Mouse (Mus musculus): ENCODE results near the gene Dhx35.

Dhx35 gene

DNA sequence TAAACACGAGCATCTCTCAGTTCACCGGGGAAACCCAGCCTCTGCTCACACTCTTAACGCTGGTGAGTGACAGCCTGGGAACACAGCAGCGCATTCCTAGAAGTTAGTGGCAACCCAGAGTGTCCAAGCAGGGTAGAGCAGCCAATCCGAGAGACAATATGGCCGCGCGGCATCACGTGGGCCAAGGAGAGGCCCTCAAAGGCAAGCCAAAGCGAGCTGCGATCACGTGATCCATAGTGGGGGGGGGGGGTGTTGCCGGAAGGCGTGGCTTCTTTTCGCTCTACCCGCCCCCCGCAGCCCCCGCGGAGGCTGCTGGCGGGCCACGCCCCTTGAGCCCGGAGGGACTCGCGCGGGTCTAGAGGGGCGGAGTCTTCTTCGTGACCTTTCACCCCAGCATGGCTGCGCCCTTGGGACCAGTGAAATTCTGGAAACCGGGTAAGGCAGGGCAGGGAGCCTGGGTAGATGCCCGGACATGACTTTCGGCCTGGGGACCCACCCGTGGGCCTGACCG is at the start of gene Dhx35:
Gene Dhx35, plus strand, starts transcription at position 314 of the 511 bp plus-strand sequence.
- peak; percentile 83 to 91 for DNase-seq (ENCODE audit: low spot score in 2 of 2)

DNA sequence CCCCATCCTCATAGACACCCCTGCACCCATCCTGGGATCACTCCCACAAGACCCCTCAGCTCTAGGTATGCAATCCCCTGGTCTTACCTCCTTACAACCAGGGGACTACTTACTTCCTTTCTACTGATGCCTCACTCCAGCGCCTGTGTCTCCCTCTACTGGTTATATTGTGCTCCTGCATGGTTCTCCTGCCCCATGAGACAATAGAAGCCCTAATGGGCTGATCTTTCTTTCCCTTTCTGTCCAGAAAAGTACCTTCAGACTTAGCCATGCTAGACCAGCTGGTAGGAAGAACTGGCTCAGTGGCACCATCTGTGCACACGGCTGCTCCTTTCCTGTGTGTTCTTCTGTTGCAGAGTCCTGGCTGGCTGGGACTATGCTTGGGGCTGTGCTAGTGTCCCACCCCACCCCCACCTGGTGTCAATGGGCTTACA is 49.5 kb upstream of the Dhx35 start:
- DNase-seq (ENCODE audit: low spot score in 2 of 2): no peak

DNA sequence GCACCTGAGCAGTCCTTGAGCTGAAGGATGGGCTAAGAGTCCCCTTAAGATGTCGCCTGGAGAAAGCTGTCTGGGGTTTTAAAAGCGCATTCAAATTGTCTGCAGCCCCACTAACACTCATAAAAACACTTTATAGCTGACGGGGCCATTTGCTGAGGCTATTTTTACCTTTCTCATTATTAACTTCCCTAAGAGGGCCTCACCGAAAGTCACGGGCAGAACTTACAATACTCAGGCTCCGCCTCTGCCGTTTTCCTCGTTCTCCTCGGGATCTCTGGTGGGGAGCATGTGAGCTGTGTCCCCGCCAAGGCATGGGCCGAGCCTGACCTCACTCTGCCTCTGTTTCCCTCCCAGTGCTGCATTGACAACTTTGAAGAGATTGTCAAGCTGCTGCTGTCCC is 48.4 kb upstream of the Dhx35 start:
- DNase-seq (ENCODE audit: low spot score in 2 of 2): no peak

DNA sequence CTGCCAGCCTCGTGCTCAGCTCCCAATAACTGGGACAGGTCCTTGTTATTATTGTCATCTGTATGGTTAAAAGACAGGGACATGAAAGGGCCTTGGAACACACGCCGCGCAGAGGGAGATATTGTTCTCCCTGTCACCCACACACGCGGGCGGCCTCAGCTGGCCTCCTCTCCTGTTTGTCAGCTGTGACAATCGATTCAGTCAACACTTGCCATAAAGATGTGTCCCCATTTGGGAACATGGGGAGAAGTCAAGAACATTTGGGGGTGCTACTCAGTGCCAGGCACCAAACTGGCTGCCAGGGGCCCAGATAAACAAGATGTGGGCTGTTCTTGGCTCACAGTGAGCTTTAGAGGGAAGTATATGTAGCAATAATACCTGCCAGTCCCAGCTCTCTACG is 45.2 kb upstream of the Dhx35 start:
- no peak for DNase-seq (ENCODE audit: low spot score in 2 of 2)

DNA sequence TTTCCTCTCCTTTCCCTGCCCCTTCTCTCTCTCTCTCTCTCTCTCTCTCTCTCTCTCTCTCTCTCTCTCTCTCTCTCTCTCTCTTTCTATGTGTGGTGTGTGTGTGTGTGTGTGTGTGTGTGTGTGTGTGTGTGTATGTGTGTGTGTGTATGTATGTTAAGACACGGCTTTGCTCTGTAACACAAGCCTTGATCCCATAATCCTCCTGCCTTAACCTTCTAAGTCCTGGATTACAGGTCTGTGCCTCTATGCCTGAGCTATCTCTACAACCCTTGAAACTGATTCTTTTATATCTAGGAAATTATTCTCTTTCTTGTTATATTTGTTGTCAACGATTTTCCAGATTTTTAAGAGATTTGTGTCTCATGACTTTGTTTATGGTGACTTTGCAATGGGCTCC is 34.4 kb upstream of the Dhx35 start:
- DNase-seq (ENCODE audit: low spot score in 2 of 2): no peak

DNA sequence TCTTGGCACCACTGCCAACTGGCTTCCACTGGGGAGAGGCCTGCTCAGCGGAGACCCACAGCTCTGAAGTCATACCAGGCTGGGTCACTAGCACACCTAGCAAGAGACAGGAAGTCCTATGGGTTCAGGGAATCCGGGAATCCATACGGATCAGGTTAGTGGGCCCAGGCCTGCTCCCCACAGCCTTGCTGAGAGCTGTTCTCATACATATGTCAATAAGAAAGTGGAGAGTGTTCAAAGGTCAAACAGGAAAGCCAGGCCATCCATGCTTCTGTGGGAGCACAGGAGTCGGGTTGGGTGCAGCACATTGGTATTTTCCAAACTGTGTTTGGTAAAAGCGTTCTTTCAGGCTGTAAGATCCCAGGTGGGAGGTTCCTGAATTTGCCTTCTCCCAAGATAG is 32.3 kb upstream of the Dhx35 start:
- no peak for DNase-seq (ENCODE audit: low spot score in 2 of 2)

DNA sequence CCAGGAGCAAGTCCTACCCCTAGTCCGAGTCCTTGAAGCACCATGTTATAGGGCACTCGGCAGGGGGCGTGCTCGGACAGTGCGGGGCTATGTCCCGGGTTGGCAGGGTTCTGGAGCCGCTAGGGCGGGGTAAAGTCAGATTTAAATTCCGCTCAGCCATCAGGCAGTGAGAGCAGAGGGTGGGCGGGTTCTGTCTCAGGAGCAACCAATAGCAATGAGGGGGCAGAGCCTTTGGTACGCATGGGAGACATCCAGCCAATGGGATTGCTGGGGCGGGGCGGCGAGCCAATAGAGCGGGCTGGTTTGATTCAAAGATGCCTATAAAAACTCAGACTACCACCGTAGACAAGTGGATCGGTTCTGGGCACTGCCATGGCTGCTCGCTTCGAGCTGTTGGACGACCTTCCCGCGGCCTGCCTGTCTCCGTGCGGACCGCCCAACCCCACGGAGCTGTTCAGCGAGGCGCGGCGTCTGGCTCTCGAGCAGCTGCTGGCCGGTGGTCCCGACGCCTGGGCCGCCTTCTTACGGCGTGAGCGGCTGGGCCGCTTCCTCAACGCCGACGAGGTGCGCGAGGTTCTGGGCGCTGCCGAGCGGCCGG is 26.8 kb upstream of the Dhx35 start, which contains the start of gene Fam83d:
Gene Fam83d, plus strand, starts transcription at position 352 of the 598 bp plus-strand sequence.
- DNase-seq (ENCODE audit: low spot score in 2 of 2): peak; percentile 86 to 94

DNA sequence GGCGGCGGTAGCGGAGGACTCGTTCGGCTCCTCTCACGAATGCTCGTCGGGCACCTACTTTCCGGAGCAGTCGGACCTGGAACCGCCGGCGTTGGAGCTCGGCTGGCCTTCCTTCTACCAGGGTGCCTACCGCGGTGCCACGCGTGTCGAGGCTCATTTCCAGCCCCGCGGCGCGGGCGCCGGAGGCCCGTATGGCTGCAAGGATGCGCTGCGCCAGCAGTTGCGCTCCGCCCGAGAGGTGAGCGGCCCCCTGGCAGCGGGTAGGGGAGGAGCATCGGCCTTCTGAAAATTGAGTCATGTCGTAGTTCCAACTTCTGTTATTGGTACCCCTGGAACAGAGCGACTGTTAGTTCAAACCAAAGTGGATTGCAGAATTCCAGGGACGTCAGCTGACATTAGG is 26.3 kb upstream of the Dhx35 start:
- no peak for DNase-seq (ENCODE audit: low spot score in 2 of 2)

DNA sequence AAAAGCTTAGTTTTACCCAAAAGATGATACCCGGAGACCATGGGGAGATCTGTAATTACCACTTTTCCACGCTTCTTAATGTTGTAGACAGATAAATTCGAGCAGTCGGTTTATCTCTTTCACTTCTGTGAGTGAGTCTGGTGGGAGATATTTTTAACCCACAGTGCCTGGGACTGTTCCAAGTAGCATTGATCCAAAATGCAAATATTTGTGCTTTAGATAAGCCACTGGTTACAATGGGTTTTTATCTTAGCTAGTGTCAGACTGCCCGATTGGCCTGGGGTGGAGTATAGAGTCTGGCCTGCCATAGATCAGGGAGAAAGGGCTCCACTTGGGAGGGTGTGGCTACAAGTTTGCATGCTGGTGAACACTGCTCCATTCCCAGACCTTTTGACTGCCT is 25.8 kb upstream of the Dhx35 start:
- no peak for DNase-seq (ENCODE audit: low spot score in 2 of 2)

DNA sequence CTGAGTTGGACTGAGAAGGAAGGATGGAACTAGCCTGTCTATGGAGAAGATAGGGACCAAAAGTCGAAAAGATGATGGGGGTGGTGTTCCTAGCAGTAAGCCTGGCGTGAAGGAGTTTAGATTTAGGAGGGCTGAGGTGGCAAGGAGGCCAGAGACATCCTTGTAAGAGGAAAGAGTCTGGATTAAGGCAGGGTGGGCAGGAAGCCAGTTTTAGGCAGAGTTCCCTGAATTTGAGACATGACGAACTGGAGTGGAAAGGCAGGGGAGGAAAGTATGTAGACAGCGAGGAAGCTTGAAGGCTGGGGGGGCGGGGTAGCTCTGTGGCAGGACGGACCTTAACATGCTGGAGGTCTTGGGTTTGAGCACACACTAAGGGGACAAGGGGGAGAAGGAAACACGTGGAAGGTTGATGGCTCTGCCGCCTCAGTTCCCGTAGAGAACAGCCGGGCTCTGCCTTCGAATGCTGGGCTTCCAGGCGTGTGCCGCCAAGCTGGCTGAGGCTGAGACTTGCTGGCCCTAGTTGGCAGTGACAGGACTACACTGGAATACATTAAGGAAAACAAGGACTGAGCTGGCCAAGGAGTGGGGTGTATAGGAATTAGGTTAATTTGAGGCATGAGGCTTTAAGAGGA is 24.4 kb upstream of the Dhx35 start:
- DNase-seq (ENCODE audit: low spot score in 2 of 2): peak in 1 of 2 experiments; percentile 22

DNA sequence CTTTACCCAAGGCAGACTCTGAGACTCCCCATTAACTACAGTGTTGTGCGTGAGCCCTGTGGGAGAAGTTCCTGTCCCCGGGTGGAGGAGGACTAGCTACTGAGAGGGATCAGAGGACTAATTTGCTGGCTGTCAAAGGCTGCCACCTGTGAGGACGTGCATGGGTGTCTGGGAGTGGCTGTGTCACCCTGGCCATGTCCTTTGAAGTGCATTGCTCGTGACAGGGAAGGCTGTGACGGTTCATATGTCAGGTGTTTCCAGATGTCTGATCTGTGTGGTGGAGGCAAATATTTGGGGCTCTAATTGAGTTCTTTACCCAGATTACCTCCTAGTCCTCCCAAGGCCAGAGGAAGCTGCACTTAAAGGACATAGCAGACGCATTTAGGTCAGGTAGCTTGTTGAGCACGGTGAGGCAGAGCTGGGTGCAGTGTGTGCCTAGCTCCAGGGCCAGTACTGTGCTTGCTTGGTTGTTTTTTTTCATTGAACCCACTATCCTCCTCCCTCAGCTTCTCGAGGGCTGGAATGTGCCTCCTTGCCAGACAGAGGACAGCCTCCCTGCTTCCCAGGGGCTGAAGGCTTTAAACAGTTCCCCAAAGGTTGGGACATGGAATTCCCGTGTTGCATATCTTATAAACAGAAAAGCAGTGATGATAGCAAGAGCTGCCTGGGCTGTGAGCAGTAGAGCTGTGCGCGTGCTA is 23.4 kb upstream of the Dhx35 start:
- DNase-seq (ENCODE audit: low spot score in 2 of 2): no peak

DNA sequence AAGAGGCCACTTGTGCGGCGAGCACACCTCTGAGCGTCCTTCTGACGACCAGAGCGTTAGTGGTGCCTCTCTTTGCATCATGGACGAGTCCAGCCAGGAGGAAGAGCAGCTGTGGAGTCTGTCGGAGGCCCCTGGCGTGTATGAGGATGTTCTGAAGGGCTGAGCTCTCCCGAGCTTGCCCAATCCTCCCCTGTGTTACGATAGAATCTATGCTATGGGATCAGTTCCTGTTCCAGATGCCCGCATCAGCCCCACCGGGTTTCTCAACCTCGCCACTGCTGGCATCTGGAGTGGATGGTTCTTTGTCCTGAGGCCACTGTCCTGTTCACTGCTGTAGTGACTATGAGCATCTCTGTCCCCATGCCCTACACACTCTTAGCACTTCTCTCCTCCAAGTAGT is 21.8 kb upstream of the Dhx35 start:
- no peak for DNase-seq (ENCODE audit: low spot score in 2 of 2)

DNA sequence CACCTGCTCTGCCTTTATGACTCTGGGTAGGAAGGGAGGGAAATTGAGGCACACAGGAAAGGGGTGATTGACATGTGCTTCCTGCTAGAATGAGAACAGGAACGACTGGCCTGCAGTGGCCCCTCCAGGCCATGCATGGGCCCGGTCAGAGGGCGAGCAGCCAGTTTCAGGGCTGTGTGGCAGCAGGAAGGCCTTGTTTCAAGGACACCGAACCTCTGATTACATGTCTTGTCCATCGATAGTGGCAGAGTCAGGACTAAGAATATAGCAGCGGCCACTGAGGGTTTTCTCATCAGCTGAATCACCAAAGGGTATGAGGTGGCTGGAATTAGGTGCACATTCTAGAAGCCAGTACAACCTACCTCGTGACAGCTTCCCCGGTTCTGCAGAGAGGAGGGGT is 19.7 kb upstream of the Dhx35 start:
- no peak for DNase-seq (ENCODE audit: low spot score in 2 of 2)

DNA sequence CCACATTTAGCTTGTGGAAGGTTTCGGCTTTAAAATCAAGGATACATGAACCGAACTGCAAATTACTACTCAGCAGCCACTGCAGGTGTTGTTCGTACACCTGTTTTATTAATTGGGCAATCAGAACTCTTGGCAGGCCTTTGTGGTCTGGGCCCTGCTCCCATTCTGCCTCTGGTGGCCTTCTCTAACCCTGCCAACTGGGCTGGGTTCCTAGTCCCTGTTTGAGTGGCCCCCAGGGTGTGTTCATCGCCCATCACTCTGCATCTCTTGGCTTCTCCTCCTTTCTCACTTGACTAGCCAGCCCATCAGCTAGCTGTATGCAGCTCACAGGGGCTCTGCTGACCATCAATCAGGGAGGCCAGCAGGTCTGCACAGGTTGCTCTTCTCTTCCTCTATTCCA is 17.9 kb upstream of the Dhx35 start:
- DNase-seq (ENCODE audit: low spot score in 2 of 2): no peak

DNA sequence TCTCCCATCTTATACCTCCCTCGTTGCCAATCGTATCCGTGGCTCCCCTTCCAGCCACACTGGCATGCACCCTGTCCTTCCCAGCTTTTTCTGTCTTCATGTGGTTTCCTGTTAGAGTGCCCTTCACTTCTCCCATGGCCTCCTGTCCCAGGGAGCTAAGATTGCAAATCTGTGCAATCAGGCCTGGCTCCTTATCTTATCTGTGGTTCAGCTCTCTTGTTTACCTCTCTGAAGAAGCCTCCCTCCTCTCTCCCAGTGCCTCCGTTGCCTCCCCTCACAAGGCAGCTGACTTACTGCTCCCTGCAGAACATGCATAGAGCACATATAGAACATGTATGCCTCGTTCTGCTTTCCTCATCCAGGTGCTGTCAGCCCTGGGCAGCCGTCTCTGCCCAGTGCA is 17.1 kb upstream of the Dhx35 start:
- DNase-seq (ENCODE audit: low spot score in 2 of 2): no peak

DNA sequence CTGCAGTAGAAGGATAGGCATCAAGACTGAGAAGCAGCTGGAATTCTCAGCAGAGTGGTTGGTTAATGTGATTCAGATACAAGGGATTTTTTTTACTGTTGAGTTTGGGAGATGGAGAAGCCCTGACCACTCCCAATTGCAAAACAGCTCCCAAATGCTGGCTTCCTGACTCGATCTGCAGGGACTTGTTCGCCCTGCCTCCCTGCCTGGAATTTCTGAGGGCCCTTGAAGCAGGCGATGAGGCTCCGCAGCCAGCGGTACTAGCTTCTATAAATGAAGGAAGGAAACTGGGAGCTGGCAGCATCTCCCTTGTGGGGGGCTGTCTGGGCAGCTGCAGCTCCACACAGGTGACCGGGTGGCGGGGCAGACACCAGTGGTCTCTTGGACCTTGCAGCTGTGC is 16.3 kb upstream of the Dhx35 start:
- DNase-seq (ENCODE audit: low spot score in 2 of 2): peak; percentile 10 to 36

DNA sequence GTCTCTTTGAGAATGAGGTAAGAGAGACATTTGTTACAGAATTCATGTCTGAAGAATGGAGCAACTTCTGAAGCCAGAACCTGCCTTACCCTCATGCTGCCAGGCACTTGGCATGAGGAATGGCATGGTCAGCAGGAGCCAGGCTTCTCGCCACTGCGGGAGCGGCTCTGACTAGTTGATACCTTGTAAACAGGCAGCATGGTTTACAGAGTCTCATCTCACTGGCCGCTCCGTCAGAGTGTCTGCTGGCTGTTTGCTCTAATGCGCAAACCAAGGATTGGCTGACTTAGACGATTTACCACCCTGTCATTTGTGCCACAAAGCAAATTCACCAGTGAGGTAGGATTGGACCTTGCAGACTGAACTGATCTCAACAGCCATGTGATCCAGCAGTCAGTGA is 13.5 kb upstream of the Dhx35 start:
- DNase-seq (ENCODE audit: low spot score in 2 of 2): no peak

DNA sequence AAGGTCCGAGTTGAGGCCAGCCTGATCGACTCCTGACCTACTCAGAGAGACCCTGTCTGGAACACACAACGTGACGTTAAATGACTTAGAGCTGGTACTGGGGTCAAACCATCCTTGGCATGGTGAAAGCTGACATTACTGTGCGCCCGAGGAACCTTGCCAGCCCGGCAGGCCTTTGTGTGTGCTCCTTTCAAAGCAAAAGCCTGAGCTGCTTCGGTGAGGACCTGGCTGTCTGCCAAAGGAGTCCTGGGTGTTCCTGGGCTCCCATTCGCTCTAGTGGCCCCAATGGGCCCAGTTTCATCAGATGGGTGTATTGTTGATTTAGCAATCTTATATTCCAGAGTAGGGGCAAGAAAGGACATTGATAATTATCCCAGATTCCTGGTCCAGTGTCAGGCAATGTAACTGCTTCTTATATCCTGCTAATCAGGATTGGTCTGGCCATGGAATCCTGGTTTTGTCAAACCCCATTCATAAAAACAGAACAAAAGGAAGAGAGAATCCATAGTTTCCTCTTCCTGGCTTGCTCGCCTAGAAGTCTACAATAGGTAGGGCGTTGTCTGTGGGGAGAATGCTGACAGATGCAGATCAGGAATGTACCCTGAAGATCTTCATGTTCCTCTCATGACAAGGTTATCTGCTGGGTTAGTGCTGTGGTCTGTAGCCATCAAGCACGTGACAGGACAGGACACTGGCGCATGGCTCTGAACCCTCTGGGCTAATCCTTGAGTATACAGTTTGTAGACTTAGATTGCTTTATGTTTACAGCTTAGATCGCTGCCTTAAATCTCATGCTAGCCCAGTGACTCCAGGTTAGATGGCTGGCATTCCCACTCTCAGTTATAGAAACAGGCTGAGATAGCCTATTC is 7.4 kb upstream of the Dhx35 start:
- peak in 1 of 2 experiments; percentile 45 for DNase-seq (ENCODE audit: low spot score in 2 of 2)

DNA sequence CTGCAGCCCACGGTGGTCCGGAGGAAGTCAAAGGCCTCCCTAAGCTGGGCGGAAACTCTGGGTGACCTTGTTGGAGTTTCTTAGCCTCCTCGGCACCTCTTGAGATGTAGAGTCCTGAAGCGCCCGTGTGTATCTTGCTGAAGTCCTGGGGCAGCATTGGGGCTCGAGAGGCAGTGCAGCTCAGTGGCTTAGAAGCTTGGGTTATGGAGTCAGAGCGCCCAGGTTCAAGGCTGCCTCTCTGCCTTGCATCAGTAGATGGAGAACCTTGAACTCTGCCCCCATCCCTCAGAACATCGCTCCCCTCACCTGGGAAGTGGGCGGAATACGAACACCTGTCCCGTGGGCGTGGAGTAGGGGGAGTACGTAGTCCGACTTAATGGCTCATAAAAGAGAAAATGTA is 436 bp downstream of the Dhx35 start:
- no peak for DNase-seq (ENCODE audit: low spot score in 2 of 2)

DNA sequence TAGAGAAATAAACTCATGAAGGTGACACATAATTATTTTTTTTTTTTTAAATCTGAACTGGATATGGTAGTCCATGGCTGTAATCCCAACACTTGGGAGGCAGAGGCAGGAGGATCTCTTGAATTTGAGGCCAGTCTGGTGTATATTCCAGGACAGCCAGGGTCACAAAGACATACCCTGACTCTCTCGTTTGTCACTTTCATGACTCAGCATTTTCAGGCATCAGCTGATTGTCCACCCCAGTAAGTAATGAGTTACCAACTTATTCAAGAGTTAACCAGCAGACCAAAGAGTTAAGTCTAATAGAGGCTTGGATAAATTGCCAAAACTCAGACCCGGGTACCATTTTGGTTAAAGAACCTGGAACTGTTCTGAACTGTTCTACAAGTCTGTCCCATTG is 1.3 kb downstream of the Dhx35 start:
- DNase-seq (ENCODE audit: low spot score in 2 of 2): no peak

DNA sequence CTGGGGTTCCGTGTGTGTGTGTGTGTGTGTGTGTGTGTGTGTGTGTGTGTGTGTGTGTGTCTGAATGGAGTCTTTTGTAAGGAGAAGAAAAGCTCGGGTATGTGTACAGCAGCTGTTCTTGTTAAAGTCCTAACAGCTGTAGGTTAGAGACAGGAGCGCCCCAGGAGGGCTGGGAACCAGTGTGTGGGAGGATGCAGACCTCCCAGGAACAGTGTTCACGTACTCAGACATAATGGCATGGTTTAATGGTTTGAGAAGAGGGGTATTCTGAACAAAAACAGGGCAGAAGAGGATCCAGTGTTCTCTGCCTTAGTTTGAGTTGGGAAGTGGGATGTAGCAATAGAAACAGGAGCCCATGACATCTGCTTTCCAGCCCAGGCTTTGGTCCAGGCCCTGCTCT is 4.7 kb downstream of the Dhx35 start:
- no peak for DNase-seq (ENCODE audit: low spot score in 2 of 2)

DNA sequence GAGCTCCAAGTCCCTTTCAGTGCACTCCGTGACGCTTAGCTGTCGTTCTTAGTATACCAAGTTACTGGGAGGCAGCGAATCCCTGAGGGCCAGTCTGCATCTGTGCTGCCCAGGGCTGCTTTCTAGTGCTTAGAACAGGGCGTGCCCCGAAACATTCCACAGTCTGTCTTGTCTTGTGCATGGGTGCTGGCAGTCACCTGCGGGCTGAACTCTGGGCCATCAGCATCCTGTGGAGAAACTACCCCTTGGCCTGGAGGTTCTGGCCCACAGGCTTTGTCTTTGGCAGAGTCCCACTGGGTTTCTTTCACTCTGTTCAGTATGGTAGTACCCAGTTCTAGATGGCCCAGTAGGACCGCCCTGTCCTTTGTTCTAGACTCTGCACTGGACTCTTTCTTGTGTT is 6.2 kb downstream of the Dhx35 start:
- DNase-seq (ENCODE audit: low spot score in 2 of 2): no peak

Data from urinary bladder, postnatal 36 days (tissue).